Mouse (Mus musculus) kidney, adult 2 months (tissue): Measurements from ENCODE around the gene Tbc1d7. TPM values are rescaled to one million over a fixed set of nuclear protein-coding genes. Genes with fewer than 3 reads are reported as not detected.

Experiments used
- DNase-seq: peaks from one replicate; pipeline ENCODE4 v3.0.0; 2021
- H3K27ac ChIP-seq: fragments of 200-500 bp; 2 replicates; pipeline ENCODE4 v1.5.1; 2012; ENCODE audit warnings: low read depth, low read length, control low read depth, inconsistent platforms; ENCODE audit not compliant: insufficient read depth
- H3K27me3 ChIP-seq: fragments of 200-500 bp; replicated peaks from 2 replicates; pipeline ENCODE4 v1.6.1; 2012; ENCODE audit warnings: mild to moderate bottlenecking, moderate library complexity, low read length, inconsistent platforms; ENCODE audit not compliant: control insufficient read depth, insufficient read depth
- H3K36me3 ChIP-seq: fragments of 200-500 bp; 2 replicates; pipeline ENCODE4 v1.6.1; 2012; ENCODE audit warnings: mild to moderate bottlenecking, moderate library complexity, low read length, inconsistent platforms; ENCODE audit not compliant: control insufficient read depth, insufficient read depth
- H3K4me1 ChIP-seq: fragments of 200-500 bp; 2 replicates; pipeline ENCODE4 v1.6.1; 2011; ENCODE audit warnings: low read length; ENCODE audit not compliant: control insufficient read depth, insufficient read depth
- H3K4me3 ChIP-seq: fragments of 200-500 bp; 2 replicates; pipeline ENCODE4 v1.5.1; 2011; ENCODE audit warnings: mild to moderate bottlenecking, low read depth, low read length, control low read depth; ENCODE audit not compliant: insufficient read depth
- CTCF ChIP-seq: fragments of 200-500 bp; conservative IDR thresholded peaks from 2 replicates; pipeline ENCODE4 v1.5.1; 2011; ENCODE audit warnings: low read depth, mild to moderate bottlenecking, control low read depth, low read length, moderate library complexity, mixed read lengths; ENCODE audit not compliant: insufficient read depth, insufficient read length
- POLR2A ChIP-seq: fragments of 200-500 bp; IDR thresholded peaks from one replicate; pipeline ENCODE4 v1.6.1; 2011; ENCODE audit warnings: low read depth, low read length, control low read depth
- WGBS: fragments of 180-500 bp; shearing (Covaris S2); methylation state at CpG from one replicate; pipeline ENCODE4 v1.1.7; 2018; 5-methylcytosine and 5-hydroxymethylcytosine counted together
- polyA plus RNA-seq: library from polyadenylated mRNA; depleted of rRNA; stranded (reverse); fragments of >200 nt; gene quantifications from 2 replicates; pipeline ENCODE4 v1.2.3, GENCODE M21; 2012; rRNA removed

Gene Tbc1d7
- polyA plus RNA-seq, 1 experiment, result 33.7 TPM

DNA sequence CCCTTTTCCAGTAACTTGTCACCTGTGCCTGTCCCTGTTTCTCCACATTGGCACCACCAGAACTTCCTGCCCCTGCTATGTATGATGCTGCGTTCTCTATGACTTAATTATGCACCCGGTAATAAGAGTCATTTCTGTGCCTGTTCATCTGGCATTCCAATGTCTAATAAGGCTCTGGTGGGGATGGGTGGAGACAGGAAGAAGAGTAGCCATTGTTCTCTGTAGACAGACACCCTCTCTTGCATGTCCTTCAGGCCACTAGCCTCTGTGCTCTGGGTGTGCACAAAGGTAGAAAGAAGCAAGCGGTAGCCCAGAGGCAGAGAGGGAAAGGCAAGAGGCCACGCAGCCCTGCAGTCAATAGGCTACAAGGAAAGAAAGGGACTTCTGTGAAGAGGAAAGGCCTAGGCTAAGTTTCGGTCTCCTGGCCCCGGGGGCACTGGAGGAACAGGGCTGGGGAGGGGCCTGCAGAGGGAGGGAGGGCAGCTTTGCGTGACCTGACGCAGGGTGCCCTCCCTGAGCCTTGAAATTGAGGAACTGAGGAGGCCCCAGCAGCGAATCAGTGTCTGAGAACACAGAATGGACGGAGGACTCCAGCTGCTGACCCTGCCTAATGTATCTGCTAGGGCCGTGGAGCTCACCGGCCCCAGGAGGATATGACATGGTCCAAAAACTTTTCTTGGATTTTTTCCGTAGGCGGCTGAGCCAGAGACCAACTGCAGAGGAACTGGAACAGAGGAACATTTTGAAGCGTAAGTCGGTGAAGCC is 48.8 kb downstream of the Tbc1d7 start:
- H3K27me3 ChIP-seq, result no peaks in the 10 kb centered on the region
- H3K4me1 ChIP-seq, result no peaks in the 10 kb centered on the region
- no peak for DNase-seq
- WGBS, result 67% methylated on average over 16 of the region's 16 CpGs
- no peak overlapping the region for H3K27ac ChIP-seq
- H3K4me3 ChIP-seq, result no peak overlapping the region
- TF ChIP-seq CTCF (no peak), POLR2A (no peak)
- no peaks in the 10 kb centered on the region for H3K36me3 ChIP-seq

DNA sequence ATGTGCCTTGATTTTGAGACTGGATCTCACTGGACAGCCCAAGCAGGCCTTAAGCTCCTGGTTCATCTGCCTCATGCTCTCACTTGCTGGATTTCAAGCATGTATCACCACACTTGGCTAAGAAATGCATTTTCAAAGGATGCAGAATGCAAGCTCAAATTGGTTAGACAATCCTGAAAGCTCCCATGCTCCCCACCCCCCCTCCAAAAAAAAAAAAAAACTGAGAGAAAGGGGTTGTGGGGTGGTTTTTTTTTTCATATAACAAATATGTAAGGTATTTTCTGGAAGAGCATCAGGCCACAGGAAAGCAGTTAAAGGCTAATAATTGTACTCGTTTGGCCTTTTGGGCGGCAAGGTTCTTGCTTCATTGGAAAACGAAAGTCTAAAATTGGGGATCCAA is 58.2 kb downstream of the Tbc1d7 start:
- no peak for DNase-seq
- WGBS, result 96% methylated on average over 3 of the region's 3 CpGs
- Histone ChIP-seq H3K4me1 (no peaks in the 10 kb centered on the region), H3K27me3 (no peaks in the 10 kb centered on the region), H3K27ac (no peak overlapping the region), H3K4me3 (no peak overlapping the region), H3K36me3 (no peaks in the 10 kb centered on the region)
- TF ChIP-seq CTCF (no peak), POLR2A (no peak)

DNA sequence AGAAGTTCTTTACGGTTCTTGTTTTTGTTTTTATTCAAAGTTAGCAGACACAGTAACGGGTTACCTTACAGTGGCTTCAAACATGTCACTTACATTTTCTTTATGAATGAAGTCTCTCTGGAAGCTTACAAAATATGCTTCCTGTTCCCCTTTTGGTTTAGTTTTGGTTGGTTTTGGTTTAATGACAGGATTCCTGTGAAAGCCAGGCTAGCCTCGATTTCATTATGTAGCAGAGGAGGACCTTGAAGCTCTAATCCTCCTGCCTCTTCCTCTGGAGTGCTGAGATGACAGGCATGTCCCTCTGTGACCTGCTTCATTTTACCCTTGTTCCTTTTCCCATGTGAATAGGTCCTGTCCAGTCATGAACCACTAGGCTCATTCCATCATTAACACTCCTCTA is 58.6 kb downstream of the Tbc1d7 start:
- no peaks in the 10 kb centered on the region for H3K36me3 ChIP-seq
- H3K4me3 ChIP-seq, result no peak overlapping the region
- DNase-seq, result no peak
- no peaks in the 10 kb centered on the region for H3K4me1 ChIP-seq
- 77% methylated on average over 3 of the region's 3 CpGs for WGBS
- no peak overlapping the region for H3K27ac ChIP-seq
- TF ChIP-seq POLR2A (no peak), CTCF (no peak)
- no peaks in the 10 kb centered on the region for H3K27me3 ChIP-seq

DNA sequence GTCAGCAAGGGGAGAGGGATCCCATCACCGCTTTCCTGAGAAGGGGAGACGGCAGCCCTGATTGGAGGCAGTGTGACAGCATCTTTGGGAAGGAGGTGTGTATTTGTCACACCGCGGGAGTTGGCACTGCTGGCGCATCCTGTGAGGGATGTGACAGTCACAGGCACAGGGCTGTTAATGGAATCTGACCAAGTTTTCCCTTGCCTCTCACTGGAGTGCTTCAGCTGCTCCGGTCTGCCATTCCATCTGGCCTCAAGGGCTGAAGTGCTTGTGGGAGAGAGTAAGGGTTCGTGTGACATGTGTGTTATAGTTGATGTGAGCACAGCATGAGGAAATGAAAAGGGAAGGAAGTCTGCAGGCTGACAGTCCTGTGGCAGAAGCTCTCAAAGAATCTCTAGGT is 59.0 kb downstream of the Tbc1d7 start:
- no peak overlapping the region for H3K27ac ChIP-seq
- 45% methylated on average over 7 of the region's 7 CpGs for WGBS
- no peak for DNase-seq
- TF ChIP-seq POLR2A (no peak), CTCF (no peak)
- H3K36me3 ChIP-seq, result no peaks in the 10 kb centered on the region
- H3K4me3 ChIP-seq, result no peak overlapping the region
- no peaks in the 10 kb centered on the region for H3K4me1 ChIP-seq
- no peaks in the 10 kb centered on the region for H3K27me3 ChIP-seq

- no peak overlapping the region for H3K27ac ChIP-seq
- no peak for DNase-seq
- H3K27me3 ChIP-seq, result no peaks in the 10 kb centered on the region
- H3K36me3 ChIP-seq, result no peaks in the 10 kb centered on the region
- TF ChIP-seq CTCF (no peak), POLR2A (no peak)
- 98% methylated on average over 9 of the region's 9 CpGs for WGBS
- no peaks in the 10 kb centered on the region for H3K4me1 ChIP-seq
- no peak overlapping the region for H3K4me3 ChIP-seq
Measured at GRCm38 (mm10) chr13:43104496-43104895, 66.8 kb downstream of the Tbc1d7 start.

DNA sequence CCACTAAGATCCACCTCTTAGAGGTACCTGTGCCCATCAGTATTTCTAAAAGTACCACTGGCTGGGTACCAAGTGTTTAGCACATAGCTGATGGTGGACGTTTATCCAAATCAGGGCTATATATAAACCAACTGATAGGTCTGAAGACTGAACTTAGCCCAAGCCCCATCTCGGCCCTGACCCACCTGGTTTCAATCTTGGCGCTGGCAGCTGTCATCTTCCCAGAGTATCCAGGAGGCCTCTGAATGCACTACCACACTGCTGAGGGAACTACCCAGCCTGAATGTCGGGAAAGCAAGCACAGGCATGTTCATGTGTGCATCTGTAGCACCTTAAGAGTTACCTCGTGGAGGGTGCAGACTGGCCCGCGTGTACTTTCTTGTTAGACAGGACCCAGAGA is 68.4 kb downstream of the Tbc1d7 start:
- WGBS, result 85% methylated on average over 7 of the region's 7 CpGs
- Histone ChIP-seq H3K4me3 (no peak overlapping the region), H3K27ac (no peak overlapping the region), H3K27me3 (no peaks in the 10 kb centered on the region), H3K36me3 (no peaks in the 10 kb centered on the region), H3K4me1 (no peaks in the 10 kb centered on the region)
- no peak for TF ChIP-seq POLR2A
- TF ChIP-seq CTCF, result no peak
- no peak for DNase-seq

Other genes with a start within 250 kb of the Tbc1d7 start
- gene Gfod1, start 132.7 kb upstream of the Tbc1d7 start, polyA plus RNA-seq, result 1.6 and 2.0 TPM in 2 replicates
- gene Sirt5, start 194.0 kb upstream of the Tbc1d7 start, polyA plus RNA-seq, result 14.8 and 16.7 TPM in 2 replicates
- 42.8 and 46.0 TPM in 2 replicates for gene Nol7, start 226.9 kb upstream of the Tbc1d7 start, polyA plus RNA-seq